9 mouse cellular contexts compared by ENCODE assay signal in the genomic region with DNA sequence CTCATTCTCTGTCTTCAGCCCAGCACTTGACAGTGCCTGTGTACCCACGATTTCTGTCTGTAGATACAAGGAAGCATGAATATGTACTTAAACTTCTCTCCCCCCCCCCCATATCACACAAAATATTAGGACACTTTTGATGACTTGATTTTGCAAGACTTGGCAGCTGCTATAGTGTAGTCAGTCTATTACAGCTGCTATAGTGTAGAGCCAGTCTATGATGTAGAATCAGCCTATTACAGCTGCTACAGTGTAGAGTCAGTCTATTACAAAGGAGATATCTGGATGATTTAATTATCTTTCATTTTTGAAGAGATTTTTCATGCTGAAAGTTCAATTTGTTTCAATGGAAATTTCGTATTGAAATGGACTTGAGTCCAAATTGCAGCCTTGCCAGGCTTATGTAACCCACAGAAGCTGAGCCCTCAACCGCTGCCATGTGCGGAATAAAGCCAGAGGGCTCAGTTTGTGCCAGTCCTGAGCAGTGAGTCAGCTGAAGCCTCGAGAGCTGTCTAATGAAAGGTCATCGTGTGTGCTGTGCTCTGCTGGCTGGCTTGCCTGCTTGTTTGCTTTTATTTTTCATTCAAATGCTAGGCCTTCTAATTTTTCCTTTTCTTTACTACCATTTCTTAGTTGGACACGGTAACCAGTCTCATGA. TPM values are rescaled to one million over a fixed set of nuclear protein-coding genes. Genes with fewer than 3 reads are reported as not detected.
DNase-seq lines count a peak whose midpoint lies in the region; ATAC-seq and TF ChIP-seq lines count a peak whose summit lies in the region.
"Had no signal": no experiment of that assay in that cellular context is flagged by ENCODE, and none has a peak within 500 bp of the region (broad histone marks: within the 10 kb centered on the region; RNA-seq: fewer than 3 reads in every experiment).

No protein-coding gene starts in this region.

- no peak for TF ChIP-seq CTCF in Patski (IDR thresholded peaks at IDR 0.05)

- in situ Hi-C loops in Patski (cut with MboI; ENCODE audit: low pct_unique_long_range_greater_than_20kb), result no loop called here

- no peak overlapping the region for H3K9ac ChIP-seq in heart, embryonic 12.5 days
- H3K9ac ChIP-seq in hindbrain, embryonic 14.5 days, result no peak overlapping the region
- no peak overlapping the region for H3K9ac ChIP-seq in midbrain, embryonic 11.5 days (ENCODE audit: low read length)
- H3K9ac ChIP-seq: limb, embryonic 13.5 days had no signal

- ATAC-seq in heart, embryonic 12.5 days (ENCODE audit: insufficient number of reproducible peaks, low FRiP score), result no peak
- ATAC-seq in Patski, result peak; percentile 99
- ATAC-seq in hindbrain, embryonic 14.5 days (ENCODE audit: low FRiP score), result no peak
- ATAC-seq in midbrain, embryonic 11.5 days (ENCODE audit: low FRiP score), result no peak

- no peaks in the 10 kb centered on the region for H3K27me3 ChIP-seq in heart, embryonic 12.5 days (replicated peaks)
- H3K27me3 ChIP-seq in Patski, result no peaks in the 10 kb centered on the region
- H3K27me3 ChIP-seq in hindbrain, embryonic 14.5 days (ENCODE audit: control insufficient read depth, insufficient read depth, low read length), result no peaks in the 10 kb centered on the region
- H3K27me3 ChIP-seq in midbrain, embryonic 11.5 days (ENCODE audit: control insufficient read depth, insufficient read depth, low read length), result no peaks in the 10 kb centered on the region
- H3K27me3 ChIP-seq: limb, embryonic 13.5 days had no signal

- no peaks in the 10 kb centered on the region for H3K9me3 ChIP-seq in heart, embryonic 12.5 days (replicated peaks)
- no peaks in the 10 kb centered on the region for H3K9me3 ChIP-seq in hindbrain, embryonic 14.5 days (ENCODE audit: control insufficient read depth, low read length)
- no peaks in the 10 kb centered on the region for H3K9me3 ChIP-seq in midbrain, embryonic 11.5 days (ENCODE audit: control insufficient read depth, low read length)
- H3K9me3 ChIP-seq: limb, embryonic 13.5 days had no signal

- H3K4me1 ChIP-seq in heart, embryonic 12.5 days (replicated peaks), result no peaks in the 10 kb centered on the region
- no peaks in the 10 kb centered on the region for H3K4me1 ChIP-seq in hindbrain, embryonic 14.5 days (replicated peaks; ENCODE audit: control insufficient read depth, insufficient read depth, low read length)
- no peaks in the 10 kb centered on the region for H3K4me1 ChIP-seq in midbrain, embryonic 11.5 days (ENCODE audit: control insufficient read depth, insufficient read depth, low read length)
- H3K4me1 ChIP-seq: limb, embryonic 13.5 days had no signal

- H3K4me3 ChIP-seq in heart, embryonic 12.5 days, result no peak overlapping the region
- H3K4me3 ChIP-seq in hindbrain, embryonic 14.5 days (replicated peaks; ENCODE audit: low read length), result no peak overlapping the region
- H3K4me3 ChIP-seq in midbrain, embryonic 11.5 days (ENCODE audit: low read depth, low read length), result no peak overlapping the region
- H3K4me3 ChIP-seq: limb, embryonic 13.5 days had no signal

- 76% methylated on average over 7 of the region's 7 CpGs for WGBS in heart, embryonic 12.5 days
- WGBS in hindbrain, embryonic 14.5 days, result 82% methylated on average over 7 of the region's 7 CpGs
- WGBS in midbrain, embryonic 11.5 days, result 81% methylated on average over 7 of the region's 7 CpGs

- no peak overlapping the region for H3K4me2 ChIP-seq in heart, embryonic 12.5 days
- no peak overlapping the region for H3K4me2 ChIP-seq in hindbrain, embryonic 14.5 days (replicated peaks)
- no peak overlapping the region for H3K4me2 ChIP-seq in midbrain, embryonic 11.5 days
- H3K4me2 ChIP-seq: limb, embryonic 13.5 days had no signal

- POLR2A ChIA-PET in Patski (lab: Charles Lee), result no interaction called here

- CTCF ChIA-PET in Patski (lab: Charles Lee), result interaction anchor here (1.2 to 1.6 kb wide), 3 partner anchors 42 to 223 kb away, joined by 3 to 6 read pairs (median 3); no protein-coding TSS in a partner anchor

- H3K36me3 ChIP-seq in heart, embryonic 12.5 days, result no peaks in the 10 kb centered on the region
- H3K36me3 ChIP-seq in hindbrain, embryonic 14.5 days (replicated peaks; ENCODE audit: control insufficient read depth, insufficient read depth), result 0 out of 2 replicates have a peak, but pooled peaks cover 11% of the 10 kb centered on the region
- H3K36me3 ChIP-seq in midbrain, embryonic 11.5 days (ENCODE audit: control insufficient read depth, insufficient read depth, low read length), result no peaks in the 10 kb centered on the region

- DNase-seq in heart, adult 18-20 months, result peak; percentile 76 to 83
- peak; percentile 61 for DNase-seq in Patski (ENCODE audit: low read depth, low spot score)
- peak; percentile 68 to 73 for DNase-seq in cerebellum, postnatal 36 days
- peak; percentile 79 to 90 for DNase-seq in kidney, postnatal 36 days
- peak; percentile 16 to 66 for DNase-seq in lung, postnatal 4 days
- no peak for DNase-seq in hindbrain, embryonic 14.5 days (ENCODE audit: low spot score)
- no peak for DNase-seq in midbrain, embryonic 11.5 days (ENCODE audit: low spot score, missing footprints)

- H3K27ac ChIP-seq in heart, embryonic 12.5 days (ENCODE audit: poor library complexity, severe bottlenecking), result no peak overlapping the region
- no peak overlapping the region for H3K27ac ChIP-seq in hindbrain, embryonic 14.5 days
- H3K27ac ChIP-seq in midbrain, embryonic 11.5 days (ENCODE audit: low read depth, low read length), result no peak overlapping the region
- H3K27ac ChIP-seq: limb, embryonic 13.5 days had no signal

RNA-seq across cellular contexts. Expression of gene Abhd6, which starts 36.2 kb away (rescaled TPM):
- total RNA-seq in heart, adult 18-20 months (2021), result 10 to 100 TPM; 11.0 TPM
- polyA plus RNA-seq in heart, embryonic 12.5 days (2016; fragmentation: Nextera tagmentation; extraction: Ambion mirVana), result 9.9 and 10.1 TPM in 2 replicates
- 26.9 TPM for polyA plus RNA-seq in Patski (2021)
- polyA plus RNA-seq in hindbrain, embryonic 14.5 days (2014; fragmentation: Nextera tagmentation; extraction: Ambion mirVana), result 35.7 and 37.0 TPM in 2 replicates
- 15.6 and 16.5 TPM in 2 replicates for polyA plus RNA-seq in midbrain, embryonic 11.5 days (2014; fragmentation: Nextera tagmentation; extraction: Ambion mirVana)

RNA-seq across cellular contexts. Expression of gene Rpp14, which starts 41.2 kb away (rescaled TPM):
- 10 to 100 TPM; 28.0 to 30.3 TPM for total RNA-seq in heart, adult 18-20 months (2021)
- 42.2 and 42.6 TPM in 2 replicates for polyA plus RNA-seq in heart, embryonic 12.5 days (2016; fragmentation: Nextera tagmentation; extraction: Ambion mirVana)
- 28.7 TPM for polyA plus RNA-seq in Patski (2021)
- polyA plus RNA-seq in hindbrain, embryonic 14.5 days (2014; fragmentation: Nextera tagmentation; extraction: Ambion mirVana), result 45.0 and 50.9 TPM in 2 replicates
- polyA plus RNA-seq in midbrain, embryonic 11.5 days (2014; fragmentation: Nextera tagmentation; extraction: Ambion mirVana), result 55.5 and 56.5 TPM in 2 replicates

RNA-seq across cellular contexts. Expression of gene Dnase1l3, which starts 44.5 kb away (rescaled TPM):
- total RNA-seq in heart, adult 18-20 months (2021), result under 1 TPM; 0.15 to 0.95 TPM
- 0.04 TPM in 1 of 2 replicates, not detected in the other for polyA plus RNA-seq in heart, embryonic 12.5 days (2016; fragmentation: Nextera tagmentation; extraction: Ambion mirVana)
- 0.44 TPM for polyA plus RNA-seq in Patski (2021)
- 0.09 TPM in 1 of 2 replicates, not detected in the other for polyA plus RNA-seq in hindbrain, embryonic 14.5 days (2014; fragmentation: Nextera tagmentation; extraction: Ambion mirVana)
- polyA plus RNA-seq in midbrain, embryonic 11.5 days (2014; fragmentation: Nextera tagmentation; extraction: Ambion mirVana), result 0.07 and 0.23 TPM in 2 replicates

RNA-seq across cellular contexts. Expression of gene Pxk, which starts 59.1 kb away (rescaled TPM):
- total RNA-seq in heart, adult 18-20 months (2021), result 10 to 100 TPM; 22.0 to 25.2 TPM
- 25.5 and 27.7 TPM in 2 replicates for polyA plus RNA-seq in heart, embryonic 12.5 days (2016; fragmentation: Nextera tagmentation; extraction: Ambion mirVana)
- 67.3 TPM for polyA plus RNA-seq in Patski (2021)
- polyA plus RNA-seq in hindbrain, embryonic 14.5 days (2014; fragmentation: Nextera tagmentation; extraction: Ambion mirVana), result 66.0 and 68.9 TPM in 2 replicates
- 23.2 and 23.4 TPM in 2 replicates for polyA plus RNA-seq in midbrain, embryonic 11.5 days (2014; fragmentation: Nextera tagmentation; extraction: Ambion mirVana)

Comparison
In these comparisons a context has a peak if more than half of its experiments do, and no peak if none do; other contexts are left out.
1. DNase-seq: peak in heart, adult 18-20 months (2 of 2), Patski (single experiment), cerebellum, postnatal 36 days (2 of 2), kidney, postnatal 36 days (2 of 2) and lung, postnatal 4 days (2 of 2); none in hindbrain, embryonic 14.5 days (single experiment) and midbrain, embryonic 11.5 days (single experiment).